Mouse (Mus musculus) C2C12 (cell line): Measurements from ENCODE around the gene Ms4a6b.

Source experiments
- CEBPB ChIP-seq: IDR thresholded peaks from one replicate; pipeline ENCODE4 v1.6.1; 2011; ENCODE audit warnings: low read depth, mild to moderate bottlenecking, control low read depth, moderate library complexity
- CTCF ChIP-seq: IDR thresholded peaks from one replicate; pipeline ENCODE4 v1.5.1; 2011; ENCODE audit not compliant: control insufficient read depth, insufficient read depth, insufficient read length
- FOSL1 ChIP-seq: IDR thresholded peaks from one replicate; pipeline ENCODE4 v1.8.0; 2011; ENCODE audit warnings: mild to moderate bottlenecking, low read length; ENCODE audit not compliant: poor library complexity, insufficient read depth, severe bottlenecking
- MAX ChIP-seq: IDR thresholded peaks from one replicate; pipeline ENCODE4 v1.6.1; 2011; ENCODE audit warnings: mild to moderate bottlenecking, control low read depth
- MYOD1 ChIP-seq: IDR thresholded peaks from one replicate; pipeline ENCODE4 v1.6.1; 2011; ENCODE audit warnings: low read depth; ENCODE audit not compliant: control insufficient read depth, insufficient read length
- USF1 ChIP-seq: IDR thresholded peaks from one replicate; pipeline ENCODE4 v1.6.1; 2011; ENCODE audit warnings: low read depth, mild to moderate bottlenecking, control low read depth, moderate library complexity

DNA sequence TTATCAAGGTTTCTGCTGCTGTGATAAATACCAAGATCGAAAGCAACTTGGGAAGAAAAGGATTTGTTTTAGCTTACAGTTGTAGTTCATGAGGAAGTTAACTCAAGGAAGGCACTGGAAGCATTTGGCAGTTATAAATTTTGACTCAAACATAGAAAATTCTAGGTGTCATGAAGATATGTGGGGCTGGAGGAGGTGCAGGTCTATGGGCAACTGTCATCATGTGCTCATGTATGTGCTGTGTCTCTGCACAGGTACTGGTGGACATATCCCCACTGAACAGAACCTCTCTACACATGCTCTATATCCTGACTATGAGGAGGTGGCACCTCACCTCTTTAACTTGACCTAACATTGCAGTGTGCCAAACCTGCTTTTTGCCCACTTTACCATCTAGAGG, 29.7 kb upstream of the Ms4a6b start:
- TF ChIP-seq CTCF: no peak
- no peak for TF ChIP-seq CEBPB
- TF ChIP-seq USF1: no peak
- no peak for TF ChIP-seq FOSL1
- TF ChIP-seq MAX: no peak
- TF ChIP-seq MYOD1: no peak
